Mouse (Mus musculus) heart, adult 2 months (tissue): Measurements from ENCODE around the gene Emc8.

Experiments used
- CTCF ChIP-seq: fragments of 200-600 bp; IDR thresholded peaks from 2 replicates; pipeline ENCODE4 v1.8.1; 2022; ENCODE audit warnings: antibody characterized with exemption, mild to moderate bottlenecking, moderate library complexity
- EP300 ChIP-seq: fragments of 200-500 bp; IDR thresholded peaks from 2 replicates; pipeline ENCODE4 v1.6.1; 2011; ENCODE audit warnings: low read depth, low read length, control low read depth; ENCODE audit not compliant: insufficient read depth
- POLR2A ChIP-seq: fragments of 200-500 bp; IDR thresholded peaks from 2 replicates; pipeline ENCODE4 v1.6.1; 2011; ENCODE audit warnings: mild to moderate bottlenecking, low read depth, low read length, control low read depth; ENCODE audit not compliant: insufficient read depth

- TF ChIP-seq POLR2A, result no peak
- no peak for TF ChIP-seq CTCF
- TF ChIP-seq EP300, result no peak
Observed at GRCm38 (mm10) chr8:120687786-120688185, 19.4 kb upstream of the Emc8 start.
